Mouse (Mus musculus): ENCODE results near the gene Rab3d.

DNA sequence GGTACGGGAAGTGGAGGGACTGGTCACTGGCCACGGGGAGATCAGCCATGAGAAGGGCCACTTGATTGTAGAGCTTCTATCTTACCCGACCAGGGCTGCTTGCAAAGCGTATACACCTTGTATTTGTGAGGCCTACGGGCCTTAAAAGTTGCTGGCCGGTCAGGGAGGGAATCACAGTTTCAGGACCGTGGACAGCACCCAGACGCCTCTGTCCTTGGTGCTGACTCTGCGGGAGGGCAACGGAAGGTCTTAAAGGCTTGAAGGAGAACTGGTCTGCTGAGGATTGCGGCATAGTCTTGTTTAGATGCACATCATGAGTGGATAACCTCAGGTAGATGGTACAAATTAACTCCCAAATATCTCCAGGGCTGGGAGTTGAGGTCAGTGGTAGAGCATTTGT is 32.3 kb upstream of the Rab3d start:
- TF ChIP-seq CTCF (IDR thresholded peaks at IDR 0.05; ENCODE audit: borderline replicate concordance, insufficient read depth, low read length) (no peak), POLR2A (IDR thresholded peaks at IDR 0.05; ENCODE audit: low read depth, low read length) (no peak)
